Mouse (Mus musculus): ENCODE measurements at regions not wholly inside any gene's neighbourhood (a gene's known extent, or its start where the extent isn't known, plus 50 kb on each side); places are given as distances from the start of the nearest gene placed in this dataset.

- TF ChIP-seq CTCF (conservative IDR thresholded peaks at IDR 0.05; ENCODE audit: insufficient read depth, insufficient read length, low read depth, low read length), result no peak
- TF ChIP-seq POLR2A (IDR thresholded peaks at IDR 0.05; ENCODE audit: low read depth, low read length), result no peak
Observed at GRCm38 (mm10) chr2:115177076-115177475, 404.4 kb upstream of the BC052040 start.
